Mouse (Mus musculus): Measurements from ENCODE around the gene H2-Ab1. TPM values are rescaled to one million over a fixed set of nuclear protein-coding genes. Genes with fewer than 3 reads are reported as not detected.
"Not testable (repeated sequence)": the region's sequence is repeated elsewhere in the genome, so short reads cannot be mapped to it uniquely, and the experiment has no call there.

H2-Ab1 gene
- polyA plus RNA-seq, 1 experiment from 2014 or later, result 28.5 TPM

GRCm38 (mm10) chr17:34306407-34306806 lies 48.9 kb downstream of the H2-Ab1 start:
- no peaks in the 10 kb centered on the region for H3K27me3 ChIP-seq (replicated peaks; ENCODE audit: control insufficient read depth, insufficient read depth, low read length)
- no peak overlapping the region for H3K9ac ChIP-seq (ENCODE audit: low read depth, low read length)
- H3K4me1 ChIP-seq (ENCODE audit: control insufficient read depth, insufficient read depth, low read length), result no peaks in the 10 kb centered on the region
- H3K4me2 ChIP-seq (ENCODE audit: low read depth, low read length), result no peak overlapping the region
- H3K4me3 ChIP-seq (ENCODE audit: low read length), result no peak overlapping the region
- no peaks in the 10 kb centered on the region for H3K9me3 ChIP-seq (ENCODE audit: control insufficient read depth, low read length)
- H3K27ac ChIP-seq (ENCODE audit: low read length), result no peak overlapping the region
- ATAC-seq, result no peak
- 74% methylated on average over 2 of the region's 2 CpGs for WGBS
- H3K36me3 ChIP-seq (ENCODE audit: control insufficient read depth, insufficient read depth, low read length), result no peaks in the 10 kb centered on the region

DNA sequence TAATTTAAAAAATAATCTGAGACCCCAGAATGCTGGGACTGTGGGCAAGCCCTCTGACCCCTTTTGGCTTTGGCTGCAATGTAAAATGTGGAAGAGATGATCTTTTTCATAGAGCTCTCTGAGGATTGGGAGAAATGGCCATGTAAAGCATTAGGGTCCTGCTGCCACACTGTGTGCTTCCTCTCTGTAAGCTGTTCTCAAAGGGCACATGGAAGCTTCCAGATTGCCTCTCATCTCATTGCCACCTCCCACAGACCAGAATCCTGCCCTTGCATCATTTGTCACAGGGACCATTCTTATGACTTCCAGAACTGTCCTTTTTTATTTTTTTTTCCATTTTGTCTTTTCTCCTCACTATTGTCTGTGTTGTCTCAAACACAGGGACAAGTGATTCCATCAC lies 49.7 kb downstream of the H2-Ab1 start:
- no peak for ATAC-seq
- H3K27me3 ChIP-seq (replicated peaks; ENCODE audit: control insufficient read depth, insufficient read depth, low read length), result no peaks in the 10 kb centered on the region

GRCm38 (mm10) chr17:34308161-34308560 lies 50.7 kb downstream of the H2-Ab1 start:
- H3K27ac ChIP-seq (ENCODE audit: low read length), result no peak overlapping the region
- H3K36me3 ChIP-seq (ENCODE audit: control insufficient read depth, insufficient read depth, low read length), result no peaks in the 10 kb centered on the region
- ATAC-seq, result no peak
- H3K9me3 ChIP-seq (ENCODE audit: control insufficient read depth, low read length), result no peaks in the 10 kb centered on the region
- H3K4me3 ChIP-seq (ENCODE audit: low read length), result no peak overlapping the region
- H3K4me2 ChIP-seq (ENCODE audit: low read depth, low read length), result no peak overlapping the region
- 85% methylated on average over 4 of the region's 4 CpGs for WGBS
- H3K4me1 ChIP-seq (ENCODE audit: control insufficient read depth, insufficient read depth, low read length), result no peaks in the 10 kb centered on the region
- no peak overlapping the region for H3K9ac ChIP-seq (ENCODE audit: low read depth, low read length)
- H3K27me3 ChIP-seq (replicated peaks; ENCODE audit: control insufficient read depth, insufficient read depth, low read length), result no peaks in the 10 kb centered on the region

More for the DNA sequence above, 49.7 kb downstream of the H2-Ab1 start:
- Histone ChIP-seq H3K36me3 (ENCODE audit: control insufficient read depth, insufficient read depth, low read length) (no peaks in the 10 kb centered on the region), H3K9me3 (ENCODE audit: control insufficient read depth, low read length) (no peaks in the 10 kb centered on the region), H3K9ac (ENCODE audit: low read depth, low read length) (no peak overlapping the region), H3K4me2 (ENCODE audit: low read depth, low read length) (no peak overlapping the region), H3K4me3 (ENCODE audit: low read length) (no peak overlapping the region), H3K4me1 (ENCODE audit: control insufficient read depth, insufficient read depth, low read length) (no peaks in the 10 kb centered on the region), H3K27ac (ENCODE audit: low read length) (no peak overlapping the region)

DNA sequence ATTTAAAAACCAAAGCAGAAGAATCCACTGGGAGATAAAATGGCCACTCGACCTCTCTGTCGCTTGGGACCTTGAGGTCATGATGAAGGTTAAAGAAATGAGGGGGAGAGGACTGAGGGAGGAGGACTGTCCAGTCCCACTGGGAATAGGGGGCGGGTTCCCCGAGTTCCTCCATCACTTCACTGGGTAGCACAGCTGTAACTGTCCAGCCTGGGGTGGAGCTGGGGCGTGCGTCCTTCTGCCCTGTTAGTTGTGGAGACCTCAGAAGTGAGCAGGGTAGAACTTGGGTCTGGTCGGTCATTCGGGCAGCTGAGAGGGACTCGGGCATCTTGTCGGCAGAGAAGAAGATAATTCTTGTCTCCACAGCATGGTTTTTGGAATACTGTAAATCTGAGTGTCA lies 51.7 kb downstream of the H2-Ab1 start:
- Histone ChIP-seq H3K9ac (ENCODE audit: low read depth, low read length) (peak overlapping the region; percentile 77), H3K27me3 (replicated peaks; ENCODE audit: control insufficient read depth, insufficient read depth, low read length) (no peaks in the 10 kb centered on the region), H3K9me3 (ENCODE audit: control insufficient read depth, low read length) (no peaks in the 10 kb centered on the region), H3K4me1 (ENCODE audit: control insufficient read depth, insufficient read depth, low read length) (no peaks in the 10 kb centered on the region), H3K4me2 (ENCODE audit: low read depth, low read length) (peak overlapping the region; percentile 75), H3K27ac (ENCODE audit: low read length) (no peak overlapping the region), H3K4me3 (ENCODE audit: low read length) (peak overlapping the region; percentile 66), H3K36me3 (ENCODE audit: control insufficient read depth, insufficient read depth, low read length) (no peaks in the 10 kb centered on the region)
- whole genome bisulfite sequencing, result 25% methylated on average over 10 of the region's 10 CpGs
- peak; percentile 66 for ATAC-seq

DNA sequence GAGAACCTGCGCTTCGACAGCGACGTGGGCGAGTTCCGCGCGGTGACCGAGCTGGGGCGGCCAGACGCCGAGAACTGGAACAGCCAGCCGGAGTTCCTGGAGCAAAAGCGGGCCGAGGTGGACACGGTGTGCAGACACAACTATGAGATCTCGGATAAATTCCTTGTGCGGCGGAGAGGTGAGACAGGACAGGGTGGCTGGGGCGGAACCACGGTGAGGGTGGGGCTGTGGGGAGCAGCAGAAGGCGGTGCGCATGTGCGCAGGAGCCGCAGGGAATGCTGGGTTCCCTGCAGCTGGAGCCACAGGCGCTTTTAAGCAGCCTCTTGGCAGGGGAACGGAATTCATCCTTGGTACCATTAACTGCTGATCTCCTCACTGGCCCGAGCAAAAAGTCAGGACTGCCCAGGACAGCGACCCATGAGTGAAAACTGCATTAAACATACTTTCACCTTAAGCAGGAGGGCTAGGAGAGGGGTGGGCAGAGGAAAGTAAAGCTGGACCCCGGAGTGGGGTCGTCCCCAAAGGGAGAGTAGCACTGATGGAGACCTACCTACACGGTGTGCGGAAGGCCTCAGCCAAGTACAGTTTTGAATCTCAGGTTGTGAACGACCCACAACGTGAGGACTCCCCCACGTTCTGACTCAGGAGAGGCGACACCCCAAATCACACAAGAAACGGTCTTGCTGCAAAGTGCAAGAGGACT lies 52.3 kb downstream of the H2-Ab1 start:
- peak overlapping the region; percentile 66 for H3K4me3 ChIP-seq (ENCODE audit: low read length)
- H3K36me3 ChIP-seq (ENCODE audit: control insufficient read depth, insufficient read depth, low read length), result no peaks in the 10 kb centered on the region
- 21% methylated on average over 38 of the region's 38 CpGs for WGBS
- no peak overlapping the region for H3K27ac ChIP-seq (ENCODE audit: low read length)
- no peaks in the 10 kb centered on the region for H3K27me3 ChIP-seq (replicated peaks; ENCODE audit: control insufficient read depth, insufficient read depth, low read length)
- peak overlapping the region; percentile 75 for H3K4me2 ChIP-seq (ENCODE audit: low read depth, low read length)
- H3K9ac ChIP-seq (ENCODE audit: low read depth, low read length), result peak overlapping the region; percentile 77
- peak; percentile 90 for ATAC-seq
- no peaks in the 10 kb centered on the region for H3K4me1 ChIP-seq (ENCODE audit: control insufficient read depth, insufficient read depth, low read length)
- H3K9me3 ChIP-seq (ENCODE audit: control insufficient read depth, low read length), result no peaks in the 10 kb centered on the region

GRCm38 (mm10) chr17:34310526-34310925 lies 53.0 kb downstream of the H2-Ab1 start:
- ATAC-seq; H3K36me3 ChIP-seq (ENCODE audit: control insufficient read depth, insufficient read depth, low read length); H3K4me3 ChIP-seq (ENCODE audit: low read length); H3K27me3 ChIP-seq (replicated peaks; ENCODE audit: control insufficient read depth, insufficient read depth, low read length); H3K4me2 ChIP-seq (ENCODE audit: low read depth, low read length); H3K4me1 ChIP-seq (ENCODE audit: control insufficient read depth, insufficient read depth, low read length); H3K9me3 ChIP-seq (ENCODE audit: control insufficient read depth, low read length); H3K9ac ChIP-seq (ENCODE audit: low read depth, low read length); H3K27ac ChIP-seq (ENCODE audit: low read length): not testable (repeated sequence)
- 72% methylated on average over 3 of the region's 3 CpGs for WGBS

DNA sequence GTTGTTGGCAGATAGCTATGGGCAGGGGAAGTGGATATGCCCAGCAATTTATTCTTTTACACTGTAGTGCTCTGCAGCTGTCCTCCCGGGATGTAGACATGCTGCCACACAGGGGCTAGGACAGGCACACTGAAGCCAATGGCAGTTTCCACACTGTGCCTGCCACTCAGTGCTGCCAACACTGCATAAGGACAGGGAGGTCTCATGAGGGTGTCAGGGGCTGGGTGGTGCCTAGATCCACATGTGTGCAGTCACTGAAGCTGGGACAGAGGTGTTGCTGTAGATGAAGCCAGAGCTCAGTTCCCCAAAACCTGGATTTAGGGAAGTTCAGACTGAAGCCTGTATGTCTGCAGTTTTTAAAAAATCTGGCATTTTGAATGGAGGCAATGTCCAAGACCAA lies 54.7 kb downstream of the H2-Ab1 start:
- no peak overlapping the region for H3K4me3 ChIP-seq (ENCODE audit: low read length)
- WGBS, result 74% methylated on average over 1 of the region's 1 CpGs
- no peaks in the 10 kb centered on the region for H3K27me3 ChIP-seq (replicated peaks; ENCODE audit: control insufficient read depth, insufficient read depth, low read length)
- no peak overlapping the region for H3K4me2 ChIP-seq (ENCODE audit: low read depth, low read length)
- no peaks in the 10 kb centered on the region for H3K4me1 ChIP-seq (ENCODE audit: control insufficient read depth, insufficient read depth, low read length)
- H3K9ac ChIP-seq (ENCODE audit: low read depth, low read length), result no peak overlapping the region
- H3K27ac ChIP-seq (ENCODE audit: low read length), result no peak overlapping the region
- H3K36me3 ChIP-seq (ENCODE audit: control insufficient read depth, insufficient read depth, low read length), result no peaks in the 10 kb centered on the region
- ATAC-seq, result no peak
- no peaks in the 10 kb centered on the region for H3K9me3 ChIP-seq (ENCODE audit: control insufficient read depth, low read length)

GRCm38 (mm10) chr17:34313393-34313792 lies 55.9 kb downstream of the H2-Ab1 start:
- H3K9me3 ChIP-seq (ENCODE audit: control insufficient read depth, low read length), result no peaks in the 10 kb centered on the region
- 42% methylated on average over 3 of the region's 3 CpGs for WGBS
- H3K27me3 ChIP-seq (replicated peaks; ENCODE audit: control insufficient read depth, insufficient read depth, low read length), result no peaks in the 10 kb centered on the region
- no peak overlapping the region for H3K27ac ChIP-seq (ENCODE audit: low read length)
- no peaks in the 10 kb centered on the region for H3K4me1 ChIP-seq (ENCODE audit: control insufficient read depth, insufficient read depth, low read length)
- no peaks in the 10 kb centered on the region for H3K36me3 ChIP-seq (ENCODE audit: control insufficient read depth, insufficient read depth, low read length)
- no peak for ATAC-seq
- H3K9ac ChIP-seq (ENCODE audit: low read depth, low read length), result no peak overlapping the region
- H3K4me2 ChIP-seq (ENCODE audit: low read depth, low read length), result no peak overlapping the region
- H3K4me3 ChIP-seq (ENCODE audit: low read length), result no peak overlapping the region

GRCm38 (mm10) chr17:34314286-34314685 lies 56.8 kb downstream of the H2-Ab1 start:
- Histone ChIP-seq H3K9me3 (ENCODE audit: control insufficient read depth, low read length) (no peaks in the 10 kb centered on the region), H3K36me3 (ENCODE audit: control insufficient read depth, insufficient read depth, low read length) (no peaks in the 10 kb centered on the region), H3K27me3 (replicated peaks; ENCODE audit: control insufficient read depth, insufficient read depth, low read length) (no peaks in the 10 kb centered on the region), H3K4me3 (ENCODE audit: low read length) (no peak overlapping the region), H3K27ac (ENCODE audit: low read length) (no peak overlapping the region), H3K4me2 (ENCODE audit: low read depth, low read length) (no peak overlapping the region), H3K4me1 (ENCODE audit: control insufficient read depth, insufficient read depth, low read length) (no peaks in the 10 kb centered on the region), H3K9ac (ENCODE audit: low read depth, low read length) (no peak overlapping the region)
- 58% methylated on average over 9 of the region's 9 CpGs for WGBS
- no peak for ATAC-seq

DNA sequence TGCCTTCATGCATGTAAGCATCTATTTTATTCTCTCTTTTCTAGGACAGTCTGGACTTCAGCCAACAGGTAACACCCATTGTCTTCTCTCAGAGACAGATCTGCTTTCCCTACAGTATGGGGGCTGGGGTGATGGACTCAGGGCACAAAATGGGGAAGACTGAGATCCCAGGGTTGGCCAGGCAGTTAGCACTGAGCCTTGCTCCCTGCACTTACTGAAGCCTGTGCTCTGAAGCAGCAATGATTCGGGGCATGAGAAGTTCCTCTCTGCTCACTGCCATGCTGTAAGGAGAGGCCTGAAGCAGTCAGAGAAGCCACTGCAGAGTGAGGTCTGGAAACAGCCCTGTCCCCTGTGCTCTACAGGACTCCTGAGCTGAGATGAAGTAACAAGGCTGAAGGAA lies 58.0 kb downstream of the H2-Ab1 start:
- WGBS, result 83% methylated on average over 1 of the region's 1 CpGs

More for the DNA sequence above, 58.0 kb downstream of the H2-Ab1 start:
- Histone ChIP-seq H3K27ac (ENCODE audit: low read length) (no peak overlapping the region), H3K9me3 (ENCODE audit: control insufficient read depth, low read length) (no peaks in the 10 kb centered on the region), H3K27me3 (replicated peaks; ENCODE audit: control insufficient read depth, insufficient read depth, low read length) (no peaks in the 10 kb centered on the region), H3K4me3 (ENCODE audit: low read length) (no peak overlapping the region), H3K4me1 (ENCODE audit: control insufficient read depth, insufficient read depth, low read length) (no peaks in the 10 kb centered on the region), H3K4me2 (ENCODE audit: low read depth, low read length) (no peak overlapping the region), H3K9ac (ENCODE audit: low read depth, low read length) (no peak overlapping the region), H3K36me3 (ENCODE audit: control insufficient read depth, insufficient read depth, low read length) (no peaks in the 10 kb centered on the region)
- ATAC-seq, result no peak
